Comparison of ENCODE assay signal across 8 mouse cellular contexts in genomic region chr4:148950932-148951650, GRCm38 (mm10).
DNase-seq lines count a peak whose midpoint lies in the region; ATAC-seq and TF ChIP-seq lines count a peak whose summit lies in the region.

No protein-coding gene starts in this region.

- H3K4me1 ChIP-seq in midbrain, embryonic 11.5 days (ENCODE audit: control insufficient read depth, insufficient read depth, low read length), result peaks cover 11% of the 10 kb centered on the region
- H3K4me1 ChIP-seq in midbrain, embryonic 10.5 days, result peaks cover 48% of the 10 kb centered on the region
- no peaks in the 10 kb centered on the region for H3K4me1 ChIP-seq in forebrain, postnatal 0 days (ENCODE audit: insufficient read depth)

- H3K9me3 ChIP-seq in midbrain, embryonic 11.5 days (ENCODE audit: control insufficient read depth, low read length), result no peaks in the 10 kb centered on the region
- no peaks in the 10 kb centered on the region for H3K9me3 ChIP-seq in midbrain, embryonic 10.5 days (replicated peaks)
- no peaks in the 10 kb centered on the region for H3K9me3 ChIP-seq in forebrain, postnatal 0 days (ENCODE audit: low read length)

- no peak for ATAC-seq in midbrain, embryonic 11.5 days (ENCODE audit: low FRiP score)
- peak; percentile 65 for ATAC-seq in forebrain, postnatal 0 days

- no peak overlapping the region for H3K4me2 ChIP-seq in midbrain, embryonic 11.5 days
- peak overlapping the region; percentile 82 for H3K4me2 ChIP-seq in forebrain, postnatal 0 days (ENCODE audit: low read depth)

- no peaks in the 10 kb centered on the region for H3K36me3 ChIP-seq in midbrain, embryonic 11.5 days (ENCODE audit: control insufficient read depth, insufficient read depth, low read length)
- peaks cover 13% of the 10 kb centered on the region for H3K36me3 ChIP-seq in midbrain, embryonic 10.5 days
- H3K36me3 ChIP-seq in forebrain, postnatal 0 days (ENCODE audit: insufficient read depth), result peaks cover 3% of the 10 kb centered on the region; the same call in 1 of the 2 replicates

- 49% methylated on average over 25 of the region's 25 CpGs for WGBS in midbrain, embryonic 11.5 days
- WGBS in midbrain, embryonic 10.5 days, result 48% methylated on average over 25 of the region's 25 CpGs
- WGBS in forebrain, postnatal 0 days, result 20% methylated on average over 25 of the region's 25 CpGs

- intact Hi-C loops in heart, postnatal 10 days (cut with DNase I), result loop anchor here (5.0 kb wide), 2 partner anchors 49 to 209 kb away; no protein-coding TSS in a partner anchor

- no peak overlapping the region for H3K9ac ChIP-seq in midbrain, embryonic 11.5 days (ENCODE audit: low read length)
- H3K9ac ChIP-seq in forebrain, postnatal 0 days, result no peak overlapping the region

- no peak overlapping the region for H3K27ac ChIP-seq in midbrain, embryonic 11.5 days (ENCODE audit: low read depth, low read length)
- no peak overlapping the region for H3K27ac ChIP-seq in midbrain, embryonic 10.5 days (replicated peaks)
- no peak overlapping the region for H3K27ac ChIP-seq in forebrain, postnatal 0 days (ENCODE audit: low read depth, low read length)

- no peak overlapping the region for H3K4me3 ChIP-seq in midbrain, embryonic 11.5 days (ENCODE audit: low read depth, low read length)
- no peak overlapping the region for H3K4me3 ChIP-seq in midbrain, embryonic 10.5 days
- H3K4me3 ChIP-seq in forebrain, postnatal 0 days (ENCODE audit: low read depth, low read length), result peak overlapping the region; percentile 46; the same call in 1 of the 2 replicates

- peak; percentile 91 for DNase-seq in midbrain, embryonic 11.5 days (ENCODE audit: low spot score, missing footprints)
- DNase-seq in midbrain, embryonic 10.5 days (ENCODE audit: low spot score), result no peak
- DNase-seq in forebrain, postnatal 0 days, result peak; percentile 78
- peak; percentile 80 to 82 for DNase-seq in heart, postnatal 10 days
- DNase-seq in layer of hippocampus, adult 8-10 months (ENCODE audit: low spot score in 2 of 2), result peak; percentile 50 to 73
- peak; percentile 79 to 89 for DNase-seq in lung, postnatal 4 days
- DNase-seq in testis, postnatal 10 days (ENCODE audit: low spot score), result peak; percentile 71
- no peak for DNase-seq in c-Kit-positive CD71-positive TER-119-positive erythroid progenitor cells, embryonic 14.5 days (ENCODE audit: low spot score)

- no peak for TF ChIP-seq CTCF in forebrain, postnatal 0 days (IDR thresholded peaks at IDR 0.05; ENCODE audit: low read depth)

- peaks cover 53% of the 10 kb centered on the region for H3K27me3 ChIP-seq in midbrain, embryonic 11.5 days (ENCODE audit: control insufficient read depth, insufficient read depth, low read length)
- peaks cover 95% of the 10 kb centered on the region for H3K27me3 ChIP-seq in midbrain, embryonic 10.5 days (ENCODE audit: low read depth, poor library complexity, severe bottlenecking)
- H3K27me3 ChIP-seq in forebrain, postnatal 0 days (ENCODE audit: insufficient read depth, low read length), result peaks cover 24% of the 10 kb centered on the region

Comparison
In these comparisons a context has a peak if more than half of its experiments do, and no peak if none do; other contexts are left out.
1. DNase-seq: peak in midbrain, embryonic 11.5 days (single experiment), forebrain, postnatal 0 days (single experiment), heart, postnatal 10 days (2 of 2), layer of hippocampus, adult 8-10 months (2 of 2), lung, postnatal 4 days (2 of 2) and testis, postnatal 10 days (single experiment); none in midbrain, embryonic 10.5 days (single experiment) and c-Kit-positive CD71-positive TER-119-positive erythroid progenitor cells, embryonic 14.5 days (single experiment).